Mouse (Mus musculus): ENCODE results near the gene Ppp2r2d. TPM values are rescaled to one million over a fixed set of nuclear protein-coding genes. Genes with fewer than 3 reads are reported as not detected.

Ppp2r2d gene
- total RNA-seq (2022): 10 to 100 TPM; 35.5 to 40.4 (median 37.9) TPM

- peak; percentile 94 for DNase-seq (ENCODE audit: low spot score)
Observed at GRCm38 (mm10) chr7:138845544-138846391, at the start of gene Ppp2r2d, which contains the start of gene Mapk1ip1. Gene Ppp2r2d, plus strand, starts transcription at chr7:138846079. Gene Mapk1ip1, minus strand, starts transcription at chr7:138846273.

GRCm38 (mm10) chr7:138803386-138803785 lies 42.5 kb upstream of the Ppp2r2d start:
- DNase-seq (ENCODE audit: low spot score): no peak

GRCm38 (mm10) chr7:138807146-138807545 lies 38.7 kb upstream of the Ppp2r2d start:
- no peak for DNase-seq (ENCODE audit: low spot score)

GRCm38 (mm10) chr7:138813213-138813875 lies 32.5 kb upstream of the Ppp2r2d start:
- DNase-seq (ENCODE audit: low spot score): no peak

GRCm38 (mm10) chr7:138818314-138818713 lies 27.6 kb upstream of the Ppp2r2d start:
- no peak for DNase-seq (ENCODE audit: low spot score)

- DNase-seq (ENCODE audit: low spot score): no peak
Observed at GRCm38 (mm10) chr7:138824423-138824822, 21.5 kb upstream of the Ppp2r2d start.

- DNase-seq (ENCODE audit: low spot score): no peak
Observed at GRCm38 (mm10) chr7:138824995-138825756, 20.7 kb upstream of the Ppp2r2d start.

- peak; percentile 36 for DNase-seq (ENCODE audit: low spot score)
Observed at GRCm38 (mm10) chr7:138827812-138828211, 18.1 kb upstream of the Ppp2r2d start.

- DNase-seq (ENCODE audit: low spot score): no peak
Observed at GRCm38 (mm10) chr7:138835028-138835427, 10.9 kb upstream of the Ppp2r2d start.

- peak; percentile 78 for DNase-seq (ENCODE audit: low spot score)
Observed at GRCm38 (mm10) chr7:138840594-138841021, 5.3 kb upstream of the Ppp2r2d start.

GRCm38 (mm10) chr7:138841436-138842151 lies 4.3 kb upstream of the Ppp2r2d start:
- DNase-seq (ENCODE audit: low spot score): no peak

- DNase-seq (ENCODE audit: low spot score): no peak
Observed at GRCm38 (mm10) chr7:138843421-138843820, 2.5 kb upstream of the Ppp2r2d start.

GRCm38 (mm10) chr7:138845111-138845510 lies 768 bp upstream of the Ppp2r2d start:
- no peak for DNase-seq (ENCODE audit: low spot score)

GRCm38 (mm10) chr7:138846502-138846991 lies 668 bp downstream of the Ppp2r2d start:
- DNase-seq (ENCODE audit: low spot score): peak; percentile 37

GRCm38 (mm10) chr7:138847316-138848027 lies 1.6 kb downstream of the Ppp2r2d start:
- no peak for DNase-seq (ENCODE audit: low spot score)

GRCm38 (mm10) chr7:138848028-138848920 lies 2.4 kb downstream of the Ppp2r2d start:
- DNase-seq (ENCODE audit: low spot score): no peak

- DNase-seq (ENCODE audit: low spot score): no peak
Observed at GRCm38 (mm10) chr7:138850083-138850482, 4.2 kb downstream of the Ppp2r2d start.

- DNase-seq (ENCODE audit: low spot score): no peak
Observed at GRCm38 (mm10) chr7:138853417-138854031, 7.6 kb downstream of the Ppp2r2d start.

GRCm38 (mm10) chr7:138854201-138854600 lies 8.3 kb downstream of the Ppp2r2d start:
- no peak for DNase-seq (ENCODE audit: low spot score)
